Mouse (Mus musculus): ENCODE measurements around the gene Churc1. TPM values are rescaled to one million over a fixed set of nuclear protein-coding genes. Genes with fewer than 3 reads are reported as not detected.
A peak's percentile ranks its signal among the peaks of the same experiment; 100 is the strongest.

Churc1 gene
- 108 and 132 TPM in 2 replicates for polyA plus RNA-seq (2015; fragmentation: Nextera tagmentation; extraction: Ambion mirVana)

- H3K4me3 ChIP-seq, result peak within 1 kb of the TSS; percentile 67
- peak within 1 kb of the TSS; percentile 82 for H3K27ac ChIP-seq
- peaks cover 7% of the 10 kb centered on the region for H3K4me1 ChIP-seq
- no peaks in the 10 kb centered on the region for H3K36me3 ChIP-seq
- WGBS, result under 1% methylated on average over 31 of the region's 31 CpGs
- H3K27me3 ChIP-seq, result no peaks in the 10 kb centered on the region
- ATAC-seq (ENCODE audit: insufficient number of reproducible peaks, low FRiP score, low TSS enrichment, low read depth), result peak; percentile 90
- peak within 1 kb of the TSS; percentile 54 for H3K4me2 ChIP-seq
- no peaks in the 10 kb centered on the region for H3K9me3 ChIP-seq
- peak within 1 kb of the TSS; percentile 55 for H3K9ac ChIP-seq
These were observed at the start of gene Churc1, which contains the start of gene Fntb for GRCm38 (mm10) chr12:76765354-76765851. Churc1 (plus strand) TSS chr12:76765538. Fntb (plus strand) TSS chr12:76765589.

GRCm38 (mm10) chr12:76718384-76718783 is 47.0 kb upstream of the Churc1 start:
- Histone ChIP-seq H3K27me3 (no peaks in the 10 kb centered on the region), H3K27ac (no peak overlapping the region), H3K9ac (no peak overlapping the region), H3K4me2 (no peak overlapping the region), H3K36me3 (no peaks in the 10 kb centered on the region), H3K4me1 (no peaks in the 10 kb centered on the region), H3K9me3 (no peaks in the 10 kb centered on the region), H3K4me3 (no peak overlapping the region)
- no peak for ATAC-seq (ENCODE audit: insufficient number of reproducible peaks, low FRiP score, low TSS enrichment, low read depth)
- 80% methylated on average over 4 of the region's 4 CpGs for WGBS

- Histone ChIP-seq H3K4me2 (no peak overlapping the region), H3K4me1 (no peaks in the 10 kb centered on the region), H3K27ac (no peak overlapping the region), H3K36me3 (no peaks in the 10 kb centered on the region), H3K9ac (no peak overlapping the region), H3K27me3 (no peaks in the 10 kb centered on the region), H3K9me3 (no peaks in the 10 kb centered on the region), H3K4me3 (no peak overlapping the region)
- ATAC-seq (ENCODE audit: insufficient number of reproducible peaks, low FRiP score, low TSS enrichment, low read depth), result no peak
These were observed 44.8 kb upstream of the Churc1 start for GRCm38 (mm10) chr12:76720572-76720971.

GRCm38 (mm10) chr12:76722026-76722425 is 43.3 kb upstream of the Churc1 start:
- Histone ChIP-seq H3K4me3 (no peak overlapping the region), H3K9ac (no peak overlapping the region), H3K4me1 (no peaks in the 10 kb centered on the region), H3K27ac (no peak overlapping the region), H3K9me3 (no peaks in the 10 kb centered on the region), H3K4me2 (no peak overlapping the region), H3K27me3 (no peaks in the 10 kb centered on the region), H3K36me3 (no peaks in the 10 kb centered on the region)
- ATAC-seq (ENCODE audit: insufficient number of reproducible peaks, low FRiP score, low TSS enrichment, low read depth), result no peak
- WGBS, result 57% methylated on average over 3 of the region's 3 CpGs

GRCm38 (mm10) chr12:76727955-76728354 is 37.4 kb upstream of the Churc1 start:
- WGBS, result 91% methylated on average over 4 of the region's 4 CpGs
- Histone ChIP-seq H3K9me3 (no peaks in the 10 kb centered on the region), H3K27me3 (no peaks in the 10 kb centered on the region), H3K36me3 (no peaks in the 10 kb centered on the region), H3K27ac (no peak overlapping the region), H3K4me1 (no peaks in the 10 kb centered on the region), H3K4me2 (no peak overlapping the region), H3K9ac (no peak overlapping the region), H3K4me3 (no peak overlapping the region)
- no peak for ATAC-seq (ENCODE audit: insufficient number of reproducible peaks, low FRiP score, low TSS enrichment, low read depth)

- H3K9me3 ChIP-seq, result no peaks in the 10 kb centered on the region
- H3K36me3 ChIP-seq, result no peaks in the 10 kb centered on the region
- no peak overlapping the region for H3K4me3 ChIP-seq
- H3K4me1 ChIP-seq, result no peaks in the 10 kb centered on the region
- ATAC-seq (ENCODE audit: insufficient number of reproducible peaks, low FRiP score, low TSS enrichment, low read depth), result no peak
- no peak overlapping the region for H3K27ac ChIP-seq
- H3K4me2 ChIP-seq, result no peak overlapping the region
- 72% methylated on average over 16 of the region's 16 CpGs for WGBS
- no peaks in the 10 kb centered on the region for H3K27me3 ChIP-seq
- no peak overlapping the region for H3K9ac ChIP-seq
These were observed 14.4 kb upstream of the Churc1 start for GRCm38 (mm10) chr12:76750866-76751459.

GRCm38 (mm10) chr12:76752652-76753318 is 12.6 kb upstream of the Churc1 start:
- no peaks in the 10 kb centered on the region for H3K9me3 ChIP-seq
- H3K27me3 ChIP-seq, result no peaks in the 10 kb centered on the region
- H3K27ac ChIP-seq, result no peak overlapping the region
- H3K4me2 ChIP-seq, result no peak overlapping the region
- H3K9ac ChIP-seq, result no peak overlapping the region
- no peaks in the 10 kb centered on the region for H3K4me1 ChIP-seq
- ATAC-seq (ENCODE audit: insufficient number of reproducible peaks, low FRiP score, low TSS enrichment, low read depth), result no peak
- H3K4me3 ChIP-seq, result no peak overlapping the region
- H3K36me3 ChIP-seq, result no peaks in the 10 kb centered on the region
- 43% methylated on average over 14 of the region's 14 CpGs for WGBS

- ATAC-seq (ENCODE audit: insufficient number of reproducible peaks, low FRiP score, low TSS enrichment, low read depth), result no peak
- Histone ChIP-seq H3K27ac (peak overlapping the region; percentile 82; the same call in 1 of the 2 replicates), H3K4me2 (peak overlapping the region; percentile 54)
These were observed 728 bp downstream of the Churc1 start for GRCm38 (mm10) chr12:76765901-76766630.

GRCm38 (mm10) chr12:76770841-76771500 is 5.6 kb downstream of the Churc1 start:
- H3K4me2 ChIP-seq, result no peak overlapping the region

More at GRCm38 (mm10) chr12:76765901-76766630, 728 bp downstream of the Churc1 start:
- H3K36me3 ChIP-seq, result no peaks in the 10 kb centered on the region
- H3K4me1 ChIP-seq, result peaks cover 7% of the 10 kb centered on the region
- H3K27me3 ChIP-seq, result no peaks in the 10 kb centered on the region
- no peaks in the 10 kb centered on the region for H3K9me3 ChIP-seq
- H3K4me3 ChIP-seq, result peak overlapping the region; percentile 67
- 28% methylated on average over 20 of the region's 20 CpGs for WGBS
- H3K9ac ChIP-seq, result peak overlapping the region; percentile 55

GRCm38 (mm10) chr12:76771540-76771939 is 6.2 kb downstream of the Churc1 start:
- ATAC-seq (ENCODE audit: insufficient number of reproducible peaks, low FRiP score, low TSS enrichment, low read depth), result no peak
- H3K27ac ChIP-seq, result no peak overlapping the region
- no peak overlapping the region for H3K4me2 ChIP-seq
- no peaks in the 10 kb centered on the region for H3K4me1 ChIP-seq
- 87% methylated on average over 5 of the region's 5 CpGs for WGBS
- no peak overlapping the region for H3K9ac ChIP-seq
- no peaks in the 10 kb centered on the region for H3K9me3 ChIP-seq
- no peak overlapping the region for H3K4me3 ChIP-seq
- H3K36me3 ChIP-seq, result peaks cover 4% of the 10 kb centered on the region; the same call in 1 of the 2 replicates
- no peaks in the 10 kb centered on the region for H3K27me3 ChIP-seq

More at GRCm38 (mm10) chr12:76770841-76771500, 5.6 kb downstream of the Churc1 start:
- H3K27ac ChIP-seq, result no peak overlapping the region
- ATAC-seq (ENCODE audit: insufficient number of reproducible peaks, low FRiP score, low TSS enrichment, low read depth), result no peak
- H3K36me3 ChIP-seq, result peaks cover 1% of the 10 kb centered on the region; the same call in 1 of the 2 replicates
- WGBS, result 78% methylated on average over 5 of the region's 5 CpGs
- H3K9ac ChIP-seq, result no peak overlapping the region
- H3K4me1 ChIP-seq, result peaks cover 5% of the 10 kb centered on the region
- no peaks in the 10 kb centered on the region for H3K27me3 ChIP-seq
- no peak overlapping the region for H3K4me3 ChIP-seq
- H3K9me3 ChIP-seq, result no peaks in the 10 kb centered on the region

GRCm38 (mm10) chr12:76774652-76775051 is 9.3 kb downstream of the Churc1 start:
- H3K4me2 ChIP-seq, result no peak overlapping the region
- H3K9ac ChIP-seq, result no peak overlapping the region
- no peaks in the 10 kb centered on the region for H3K9me3 ChIP-seq
- 79% methylated on average over 3 of the region's 3 CpGs for WGBS
- ATAC-seq (ENCODE audit: insufficient number of reproducible peaks, low FRiP score, low TSS enrichment, low read depth), result no peak
- H3K27me3 ChIP-seq, result no peaks in the 10 kb centered on the region
- no peak overlapping the region for H3K4me3 ChIP-seq
- no peak overlapping the region for H3K27ac ChIP-seq
- peaks cover 9% of the 10 kb centered on the region for H3K36me3 ChIP-seq
- no peaks in the 10 kb centered on the region for H3K4me1 ChIP-seq
